ENCODE assay signal across 23 mouse cellular contexts in genomic region chr9:63060740-63061139, GRCm38 (mm10).
"Had no signal": no experiment of that assay in that cellular context is flagged by ENCODE, and none has a peak within 500 bp of the region (broad histone marks: within the 10 kb centered on the region; RNA-seq: fewer than 3 reads in every experiment).

No protein-coding gene starts in this region.

- DNase-seq: gastrocnemius, adult 2 months; gastrocnemius, postnatal 10 days; gastrocnemius, postnatal 25 days; heart, postnatal 10 days; heart, postnatal 36 days; kidney, adult 18-20 months; kidney, adult 9 months; kidney, postnatal 25 days; kidney, postnatal 4 days; layer of hippocampus, adult 9-11 months; liver; liver, embryonic 13.5 days had no signal

- ATAC-seq: forebrain, embryonic 16.5 days; hindbrain, postnatal 0 days had no signal

- H3K4me3 ChIP-seq: gastrocnemius, adult 2 months; heart, embryonic 10.5 days; heart, embryonic 12.5 days; hindbrain, embryonic 13.5 days; hindbrain, embryonic 15.5 days; kidney, embryonic 15.5 days; limb, embryonic 10.5 days; limb, embryonic 12.5 days; liver, embryonic 13.5 days had no signal

- H3K4me2 ChIP-seq: heart, embryonic 12.5 days; hindbrain, embryonic 13.5 days; hindbrain, embryonic 15.5 days; kidney, embryonic 15.5 days; limb, embryonic 12.5 days; liver, embryonic 11.5 days; liver, embryonic 13.5 days had no signal

- H3K4me1 ChIP-seq: liver, embryonic 13.5 days had no signal

- H3K27me3 ChIP-seq: heart, embryonic 12.5 days; hindbrain, embryonic 13.5 days; hindbrain, embryonic 15.5 days; kidney, embryonic 15.5 days; limb, embryonic 12.5 days; liver, embryonic 13.5 days had no signal

- H3K9me3 ChIP-seq: limb, embryonic 10.5 days; liver, embryonic 13.5 days had no signal

- H3K36me3 ChIP-seq: heart, embryonic 10.5 days; hindbrain, embryonic 15.5 days; kidney, embryonic 15.5 days; limb, embryonic 10.5 days; limb, embryonic 12.5 days; liver, embryonic 13.5 days had no signal

- H3K27ac ChIP-seq: gastrocnemius, adult 2 months; heart, embryonic 10.5 days; hindbrain, embryonic 13.5 days; hindbrain, embryonic 15.5 days; hindbrain, postnatal 0 days; kidney, embryonic 15.5 days; kidney, postnatal 0 days; limb, embryonic 10.5 days; limb, embryonic 12.5 days; liver, embryonic 13.5 days had no signal

- H3K9ac ChIP-seq: heart, embryonic 12.5 days; hindbrain, embryonic 13.5 days; hindbrain, embryonic 15.5 days; kidney, embryonic 15.5 days; limb, embryonic 12.5 days; liver, embryonic 13.5 days had no signal
